Mouse (Mus musculus): ENCODE measurements around the gene Gm2431.
A peak's percentile ranks its signal among the peaks of the same experiment; 100 is the strongest.
"Not testable (repeated sequence)": the region's sequence is repeated elsewhere in the genome, so short reads cannot be mapped to it uniquely, and the experiment has no call there.

Gm2431 gene

GRCm38 (mm10) chr7:142258254-142258653 lies at the start of gene Gm2431:
Gm2431 (minus strand) TSS chr7:142258354.
- not testable (repeated sequence) for DNase-seq

GRCm38 (mm10) chr7:142303929-142304328 lies 45.8 kb upstream of the Gm2431 start:
- DNase-seq = not testable (repeated sequence)

GRCm38 (mm10) chr7:142303249-142303648 lies 45.1 kb upstream of the Gm2431 start, which contains the start of gene Krtap5-4:
Krtap5-4 (plus strand) TSS chr7:142303549.
- no peak for DNase-seq

- DNase-seq = not testable (repeated sequence)
Measured at GRCm38 (mm10) chr7:142297018-142297417, 38.9 kb upstream of the Gm2431 start, which contains the start of gene Krtap5-1. Krtap5-1 (minus strand) TSS chr7:142297118.

DNA sequence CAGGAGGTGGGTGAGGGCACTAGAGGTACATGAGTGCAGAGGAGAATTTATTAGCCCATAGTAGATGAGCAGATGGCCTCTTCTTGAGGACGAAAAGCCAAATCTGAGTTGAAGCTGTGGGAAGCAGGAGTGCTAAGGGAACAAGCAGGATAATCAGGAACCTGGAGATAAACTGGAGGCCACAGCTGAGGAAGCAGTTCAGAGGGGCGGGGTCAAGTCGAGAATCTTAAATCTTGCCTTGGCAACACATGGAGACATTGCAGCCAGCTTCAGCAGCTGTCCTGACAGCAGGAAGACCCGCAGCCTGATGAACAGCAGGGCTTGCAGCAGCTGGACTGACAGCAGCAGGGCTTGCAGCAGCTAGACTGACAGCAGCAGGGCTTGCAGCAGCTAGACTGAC lies 38.0 kb upstream of the Gm2431 start:
- DNase-seq = not testable (repeated sequence)

GRCm38 (mm10) chr7:142295418-142295817 lies 37.3 kb upstream of the Gm2431 start:
- DNase-seq = no peak

- DNase-seq = peak; percentile 12 to 70
Measured at GRCm38 (mm10) chr7:142293851-142294250, 35.7 kb upstream of the Gm2431 start.

DNA sequence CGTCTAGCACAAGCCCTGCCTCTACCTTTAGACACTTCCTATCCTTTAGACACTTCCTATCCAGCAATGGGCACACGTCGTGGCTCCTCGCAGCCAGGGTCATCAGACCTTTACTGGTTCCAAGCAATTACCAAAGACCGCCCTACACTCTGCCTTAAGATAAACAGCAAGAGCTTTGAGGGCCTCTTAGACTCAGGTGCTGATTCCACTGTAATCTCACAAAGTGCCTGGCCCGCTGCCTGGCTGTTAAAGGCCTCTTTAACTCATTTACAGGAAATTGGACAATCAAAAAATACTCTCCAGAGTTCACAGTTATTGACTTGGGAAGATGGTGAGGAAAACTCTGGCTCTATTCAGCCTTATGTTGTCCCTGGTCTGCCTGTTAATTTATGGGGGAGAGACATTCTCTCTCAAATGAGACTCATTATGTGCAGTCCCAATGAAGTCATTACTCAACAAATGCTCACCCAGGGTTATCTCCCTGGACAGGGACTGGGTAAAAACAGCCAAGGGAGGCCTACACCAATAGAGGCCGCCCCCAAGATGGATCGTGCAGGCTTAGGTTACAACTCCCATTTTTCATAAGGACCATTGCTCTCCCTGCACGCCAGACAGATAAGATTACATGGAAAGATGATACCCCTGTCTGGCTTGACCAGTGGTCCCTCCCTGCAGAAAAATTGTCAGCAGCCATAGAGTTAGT lies 27.9 kb upstream of the Gm2431 start:
- not testable (repeated sequence) for DNase-seq

GRCm38 (mm10) chr7:142285130-142285835 lies 27.1 kb upstream of the Gm2431 start:
- DNase-seq = peak; percentile 27 to 62

DNA sequence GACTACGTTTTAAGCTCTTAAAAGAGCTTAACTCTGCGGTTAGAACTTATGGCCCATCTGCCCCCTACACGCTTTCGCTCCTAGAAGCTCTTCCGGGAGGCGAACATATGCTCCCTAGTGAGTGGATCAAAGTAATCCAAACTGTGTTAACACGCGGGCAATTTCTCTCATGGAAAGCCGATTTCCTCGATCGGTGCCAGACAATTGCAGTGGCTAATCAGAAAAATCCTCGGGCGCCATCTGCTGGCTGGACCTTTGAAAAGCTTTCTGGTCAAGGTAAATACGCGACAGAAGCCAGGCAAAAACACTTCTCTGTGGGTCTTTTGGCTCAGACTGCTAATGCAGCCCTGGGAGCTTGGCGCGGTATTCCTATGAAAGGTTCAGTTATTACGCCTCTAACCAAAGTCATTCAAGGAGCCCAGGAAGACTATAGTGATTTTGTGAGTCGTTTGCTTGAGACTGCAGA lies 26.5 kb upstream of the Gm2431 start:
- peak; percentile 93 to 97 for DNase-seq

DNA sequence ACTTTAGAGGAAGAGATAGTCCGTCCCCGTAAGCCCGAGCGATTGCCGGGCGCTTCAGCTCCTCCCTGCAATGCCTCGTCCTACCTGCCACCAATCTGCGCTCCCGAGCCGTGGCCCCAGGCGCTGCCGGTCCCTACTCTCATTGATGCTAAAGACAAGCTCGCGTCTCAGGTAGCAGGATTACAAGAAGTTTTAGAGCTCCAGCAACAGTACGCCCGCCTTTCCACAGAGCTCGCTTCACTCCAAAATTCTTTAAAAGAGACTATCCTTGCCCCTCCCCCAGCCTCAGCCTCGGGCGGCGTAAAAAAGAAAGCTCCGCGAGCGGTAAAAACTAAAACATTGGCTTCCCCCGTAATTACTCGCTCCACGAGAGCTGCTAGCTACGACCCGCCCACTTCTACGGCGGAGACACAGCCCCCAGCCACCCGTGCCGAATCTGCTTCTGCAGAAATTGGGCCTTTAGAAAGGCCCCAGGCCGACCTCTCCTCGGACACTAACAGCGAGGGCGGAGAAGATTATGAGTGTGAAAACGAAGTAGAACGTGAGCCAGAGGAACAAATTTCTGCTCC lies 26.0 kb upstream of the Gm2431 start:
- DNase-seq = peak; percentile 49 to 75

- peak in 1 of 2 experiments; percentile 6 for DNase-seq
Measured at GRCm38 (mm10) chr7:142282847-142283246, 24.7 kb upstream of the Gm2431 start.

- not testable (repeated sequence) for DNase-seq
Measured at GRCm38 (mm10) chr7:142279291-142279690, 21.1 kb upstream of the Gm2431 start.

DNA sequence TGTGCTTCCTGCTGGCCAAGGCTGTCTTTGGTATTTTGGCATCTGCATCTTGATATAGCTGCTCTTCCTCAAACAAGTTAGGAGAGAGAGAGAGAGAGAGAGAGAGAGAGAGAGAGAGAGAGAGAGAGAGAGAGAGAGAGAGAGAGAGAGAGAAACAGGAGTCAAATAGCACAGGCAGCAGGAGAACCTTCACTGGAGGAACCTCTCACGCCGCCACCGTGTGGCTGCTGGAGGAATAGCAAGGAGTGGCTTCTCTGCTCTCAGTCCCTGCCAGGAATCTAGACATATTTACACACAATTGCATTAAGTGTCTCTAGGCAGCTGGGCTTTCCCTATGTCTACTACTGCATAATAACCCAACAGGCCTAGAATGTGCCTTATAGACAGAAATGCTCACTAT lies 20.0 kb upstream of the Gm2431 start:
- DNase-seq = peak; percentile 37 to 89

GRCm38 (mm10) chr7:142274263-142274662 lies 16.1 kb upstream of the Gm2431 start, which contains the start of gene Gm4559:
Gm4559 (minus strand) TSS chr7:142274363.
- not testable (repeated sequence) for DNase-seq

- peak; percentile 16 to 68 for DNase-seq
Measured at GRCm38 (mm10) chr7:142255517-142255916, 2.6 kb downstream of the Gm2431 start.

GRCm38 (mm10) chr7:142249824-142250223 lies 8.3 kb downstream of the Gm2431 start:
- DNase-seq = peak; percentile 20 to 69

DNA sequence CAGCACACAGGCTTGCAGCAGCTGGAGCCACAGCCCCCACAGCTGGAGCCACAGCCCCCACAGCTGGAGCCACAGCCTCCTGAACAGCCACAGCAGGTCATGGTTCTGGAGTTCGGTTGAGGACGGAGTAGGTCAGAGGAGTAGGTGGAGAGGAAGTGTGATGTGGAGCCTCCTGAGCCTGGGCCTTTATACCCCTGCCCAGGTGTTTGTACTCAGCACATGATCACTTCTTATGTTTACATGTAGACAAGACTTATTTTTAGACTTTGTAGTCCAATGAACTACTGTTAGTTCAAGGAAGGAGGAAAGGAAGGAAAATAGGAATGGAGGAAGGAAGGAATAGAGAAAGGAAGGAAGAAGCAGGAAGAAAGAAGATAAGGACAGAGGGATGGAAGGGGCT lies 17.2 kb downstream of the Gm2431 start, which contains the start of gene Gm40460:
Gene Gm40460, minus strand, starts transcription at position 101 of the 400 bp plus-strand sequence.
- no peak for DNase-seq

GRCm38 (mm10) chr7:142231540-142231939 lies 26.6 kb downstream of the Gm2431 start:
- DNase-seq = no peak

GRCm38 (mm10) chr7:142229871-142230270 lies 28.3 kb downstream of the Gm2431 start, which contains the start of gene Krtap5-5:
Krtap5-5 (minus strand) TSS chr7:142229971.
- DNase-seq = not testable (repeated sequence)

DNA sequence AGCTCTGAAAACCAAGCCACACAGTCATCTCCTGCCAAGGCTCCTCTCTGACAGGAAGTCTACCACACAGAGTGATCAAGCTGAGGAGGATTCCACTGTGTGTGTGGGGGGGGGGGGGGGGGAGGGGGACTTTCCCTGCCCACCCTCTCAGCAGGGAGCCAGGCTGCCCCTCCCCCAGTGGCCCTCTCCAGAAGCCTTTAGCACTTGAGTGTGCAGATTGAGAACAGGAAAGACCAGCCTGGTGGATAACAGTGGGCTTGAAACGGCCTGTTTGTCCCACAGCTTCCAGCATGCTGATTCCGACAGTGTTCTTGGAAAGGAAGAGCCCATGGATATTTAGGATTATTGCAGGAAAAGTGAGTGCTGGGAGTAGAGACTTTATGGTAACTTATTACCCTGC lies 33.6 kb downstream of the Gm2431 start:
- DNase-seq = no peak

GRCm38 (mm10) chr7:142212136-142212535 lies 46.0 kb downstream of the Gm2431 start:
- not testable (repeated sequence) for DNase-seq

DNA sequence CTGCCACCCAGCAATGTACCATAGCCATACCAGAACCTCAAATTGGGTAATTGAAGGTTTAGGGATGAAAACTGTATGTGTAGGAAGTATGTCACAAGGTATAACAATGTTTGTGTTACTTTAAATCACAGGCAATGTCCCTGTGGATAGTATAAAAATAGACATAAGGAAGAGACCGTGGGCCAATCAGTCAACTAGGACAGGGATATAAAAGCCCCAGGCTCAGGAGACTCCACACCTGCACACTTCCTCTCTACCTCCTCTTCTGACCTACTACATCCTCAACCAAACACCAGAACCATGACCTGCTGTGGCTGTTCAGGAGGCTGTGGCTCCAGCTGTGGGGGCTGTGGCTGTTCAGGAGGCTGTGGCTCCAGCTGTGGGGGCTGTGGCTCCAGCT lies 46.6 kb downstream of the Gm2431 start, which contains the start of gene Gm7579:
Gene Gm7579, plus strand, starts transcription at position 301 of the 400 bp plus-strand sequence.
- no peak for DNase-seq

Measured in kidney, postnatal 36 days (tissue).